Mouse (Mus musculus) megakaryocyte, embryonic 14.5 days (primary cell): ENCODE results near the gene Cdh24.

Source experiments
- FLI1 ChIP-seq: IDR thresholded peaks from 2 replicates; pipeline ENCODE4 v1.6.1; 2012; ENCODE audit warnings: low read length, inconsistent platforms, mixed read lengths
- GATA1 ChIP-seq: IDR thresholded peaks from 3 replicates; pipeline ENCODE4 v1.6.1; 2012; ENCODE audit warnings: mixed read lengths, low read length, inconsistent platforms, borderline replicate concordance

DNA sequence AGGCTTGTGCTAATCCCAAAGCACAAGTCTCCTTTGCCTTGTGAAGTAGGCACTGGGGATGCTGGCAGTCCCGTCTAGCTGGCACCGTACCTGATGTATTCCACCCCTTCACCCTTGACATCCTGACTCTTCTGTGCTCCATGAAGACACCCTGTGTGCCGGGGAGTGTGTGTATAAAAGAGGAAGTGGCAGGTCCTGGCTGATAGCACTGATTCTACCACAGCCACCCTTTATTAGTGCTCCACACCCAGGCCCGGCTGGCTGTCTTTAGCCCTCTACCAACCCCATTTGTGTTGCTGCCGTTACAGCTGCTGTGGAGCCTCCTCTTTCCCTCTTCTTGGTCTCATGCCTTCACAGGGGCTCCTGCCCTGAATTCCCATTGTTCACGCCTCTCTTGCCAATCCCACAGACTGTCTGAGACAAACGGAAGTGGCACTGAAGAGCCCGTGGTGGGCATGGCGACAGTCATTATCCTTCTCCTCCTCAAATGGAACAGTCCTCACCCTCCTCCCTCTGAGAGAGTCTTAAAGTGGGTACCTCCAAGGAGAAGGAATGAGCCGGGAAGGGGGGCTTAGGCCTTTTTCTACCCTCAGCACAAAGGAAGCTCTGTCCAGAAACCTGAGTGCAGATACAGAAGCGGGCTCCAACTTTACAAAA lies 10.5 kb downstream of the Cdh24 start:
- TF ChIP-seq GATA1 (no peak), FLI1 (no peak)
